Mouse (Mus musculus) embryonic fibroblast, embryonic 13.5 days (primary cell): ENCODE results near the gene Hip1r. TPM values are rescaled to one million over a fixed set of nuclear protein-coding genes. Genes with fewer than 3 reads are reported as not detected.

Experiments used
- H3K27ac ChIP-seq: 2 replicates; pipeline ENCODE4 v1.5.1; 2012; ENCODE audit warnings: low read length, control low read depth, inconsistent platforms; ENCODE audit not compliant: insufficient read depth
- H3K4me1 ChIP-seq: 2 replicates; pipeline ENCODE4 v1.6.1; 2011; ENCODE audit warnings: low read length; ENCODE audit not compliant: control insufficient read depth, insufficient read depth
- H3K4me3 ChIP-seq: 2 replicates; pipeline ENCODE4 v1.5.1; 2011; ENCODE audit warnings: mild to moderate bottlenecking, control low read depth, low read length; ENCODE audit not compliant: insufficient read depth
- CTCF ChIP-seq: IDR thresholded peaks from 2 replicates; pipeline ENCODE4 v1.5.1; 2011; ENCODE audit warnings: mild to moderate bottlenecking, control low read depth, low read length, moderate library complexity, borderline replicate concordance; ENCODE audit not compliant: insufficient read depth
- POLR2A ChIP-seq: IDR thresholded peaks from 2 replicates; pipeline ENCODE4 v1.6.1; 2011; ENCODE audit warnings: low read depth, mild to moderate bottlenecking, control low read depth, low read length, moderate library complexity
- polyA plus RNA-seq: library from polyadenylated mRNA; stranded (reverse); fragments of >200 nt; gene quantifications from 2 replicates; pipeline ENCODE4 v1.2.4, GENCODE M21; 2011; ENCODE audit warnings: low read depth; ENCODE audit not compliant: missing spikeins, insufficient read length

Hip1r gene
- polyA plus RNA-seq, result 5.9 and 6.2 TPM in 2 replicates

- TF ChIP-seq CTCF (no peak), POLR2A (peak; percentile 72)
- H3K4me1 ChIP-seq, result no peaks in the 10 kb centered on the region
- peak within 1 kb of the TSS; percentile 64 for H3K4me3 ChIP-seq
- H3K27ac ChIP-seq, result no peak within 1 kb of the TSS
Measured at GRCm38 (mm10) chr5:123973299-123974178, at the start of gene Hip1r. Gene Hip1r (plus strand): TSS chr5:123973628.

GRCm38 (mm10) chr5:123927118-123927517, 46.3 kb upstream of the Hip1r start, which contains the start of gene Gm43518:
Gene Gm43518 (plus strand): TSS chr5:123927418.
- TF ChIP-seq POLR2A, result no peak
- no peak within 1 kb of the TSS for H3K27ac ChIP-seq
- H3K4me1 ChIP-seq, result no peaks in the 10 kb centered on the region
- H3K4me3 ChIP-seq, result no peak within 1 kb of the TSS

DNA sequence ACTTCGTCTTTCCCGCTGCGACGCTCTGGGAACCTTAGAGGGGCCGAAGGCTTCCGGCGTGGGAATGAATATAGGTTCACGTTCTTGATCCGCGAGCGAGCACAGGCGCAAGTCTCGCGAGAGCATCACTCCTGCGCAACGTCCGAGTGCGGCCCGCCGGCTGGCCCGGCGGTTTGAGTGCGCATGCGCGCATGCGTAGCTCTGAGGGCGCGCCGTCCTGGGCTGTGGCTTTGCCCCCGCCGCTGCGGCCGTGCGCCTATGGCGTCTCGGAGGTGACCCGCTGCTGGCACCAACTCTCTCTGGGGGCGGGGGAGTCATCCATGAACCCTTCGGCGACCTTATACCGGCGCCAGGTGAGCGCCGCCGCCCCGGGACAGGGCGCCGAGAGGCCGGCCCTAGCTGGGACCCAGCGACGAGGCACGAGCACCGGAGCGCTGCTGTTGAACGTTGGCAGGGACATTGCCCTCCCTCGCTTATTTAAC, 42.9 kb upstream of the Hip1r start, which contains the start of gene Ccdc62:
Ccdc62 (plus strand) TSS at position 172 of the 482 bp plus-strand sequence.
- TF ChIP-seq CTCF (no peak), POLR2A (peak; percentile 95)
- peak within 1 kb of the TSS; percentile 57 for H3K27ac ChIP-seq
- H3K4me1 ChIP-seq, result no peaks in the 10 kb centered on the region

DNA sequence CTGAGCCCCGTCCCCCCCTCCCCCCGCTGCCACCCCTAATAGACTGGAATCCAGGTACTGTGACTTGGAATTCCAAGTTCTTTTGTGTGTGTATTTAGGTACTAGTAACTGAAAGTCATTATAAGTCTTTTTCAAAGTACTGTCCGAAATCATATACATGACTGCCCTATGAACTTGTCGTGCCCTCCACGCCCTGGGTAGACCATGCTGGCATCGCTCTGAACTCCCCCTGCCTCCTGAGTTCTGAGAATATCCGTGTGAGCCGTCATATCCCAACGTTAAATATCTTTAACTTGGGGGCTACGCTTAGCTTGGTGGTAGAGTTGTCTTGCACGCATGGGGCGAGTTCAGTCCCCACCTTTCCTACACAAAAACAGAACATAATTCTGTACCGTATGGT, 42.3 kb upstream of the Hip1r start:
- no peaks in the 10 kb centered on the region for H3K4me1 ChIP-seq
- no peak overlapping the region for H3K27ac ChIP-seq
- H3K4me3 ChIP-seq, result peak overlapping the region; percentile 72
- TF ChIP-seq CTCF (no peak), POLR2A (peak; percentile 32; the same call in 1 of the 2 replicates)

More for the DNA sequence above, 42.9 kb upstream of the Hip1r start, which contains the start of gene Ccdc62:
- H3K4me3 ChIP-seq, result peak within 1 kb of the TSS; percentile 72

DNA sequence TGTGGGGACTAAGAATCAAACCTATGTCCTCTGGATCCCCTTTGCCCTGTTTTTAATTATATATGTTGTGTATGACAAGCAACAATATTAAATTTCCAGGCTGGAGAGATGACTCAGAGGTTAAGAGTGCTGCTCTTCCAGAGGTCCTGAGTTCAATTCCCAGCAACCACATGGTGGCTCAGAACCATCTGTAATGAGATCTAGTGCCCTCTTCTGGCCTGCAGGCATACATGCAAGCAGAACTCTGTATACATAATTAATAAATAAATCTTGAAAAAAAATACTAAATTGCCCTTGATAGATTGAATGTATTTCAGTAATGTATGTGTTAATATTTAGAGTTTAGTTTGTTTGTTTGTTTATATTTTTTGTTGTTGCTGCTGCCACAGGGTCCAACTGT, 40.5 kb upstream of the Hip1r start:
- TF ChIP-seq POLR2A (no peak), CTCF (no peak)
- no peak overlapping the region for H3K27ac ChIP-seq
- H3K4me1 ChIP-seq, result no peaks in the 10 kb centered on the region
- H3K4me3 ChIP-seq, result no peak overlapping the region

DNA sequence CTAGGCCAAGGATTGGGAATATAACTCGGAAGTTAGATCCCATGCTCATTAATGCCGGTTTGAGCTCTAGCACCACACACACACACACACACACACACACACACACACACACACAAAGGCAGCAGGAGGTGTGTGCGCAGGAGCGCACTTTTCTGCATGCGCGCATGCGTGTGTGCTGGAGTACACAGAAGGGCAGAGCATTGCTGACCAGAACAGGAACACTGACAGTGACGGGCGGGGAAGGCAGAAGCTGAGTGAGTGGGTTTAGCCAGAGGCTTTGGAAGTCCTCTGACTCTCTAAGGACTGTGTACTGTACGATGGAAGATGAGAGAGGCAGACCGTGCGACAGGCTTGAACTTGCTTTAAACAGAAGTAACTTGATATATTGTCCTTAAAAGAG, 39.9 kb upstream of the Hip1r start:
- H3K27ac ChIP-seq, result no peak overlapping the region
- TF ChIP-seq CTCF (no peak), POLR2A (no peak)
- H3K4me3 ChIP-seq, result no peak overlapping the region
- H3K4me1 ChIP-seq, result no peaks in the 10 kb centered on the region

DNA sequence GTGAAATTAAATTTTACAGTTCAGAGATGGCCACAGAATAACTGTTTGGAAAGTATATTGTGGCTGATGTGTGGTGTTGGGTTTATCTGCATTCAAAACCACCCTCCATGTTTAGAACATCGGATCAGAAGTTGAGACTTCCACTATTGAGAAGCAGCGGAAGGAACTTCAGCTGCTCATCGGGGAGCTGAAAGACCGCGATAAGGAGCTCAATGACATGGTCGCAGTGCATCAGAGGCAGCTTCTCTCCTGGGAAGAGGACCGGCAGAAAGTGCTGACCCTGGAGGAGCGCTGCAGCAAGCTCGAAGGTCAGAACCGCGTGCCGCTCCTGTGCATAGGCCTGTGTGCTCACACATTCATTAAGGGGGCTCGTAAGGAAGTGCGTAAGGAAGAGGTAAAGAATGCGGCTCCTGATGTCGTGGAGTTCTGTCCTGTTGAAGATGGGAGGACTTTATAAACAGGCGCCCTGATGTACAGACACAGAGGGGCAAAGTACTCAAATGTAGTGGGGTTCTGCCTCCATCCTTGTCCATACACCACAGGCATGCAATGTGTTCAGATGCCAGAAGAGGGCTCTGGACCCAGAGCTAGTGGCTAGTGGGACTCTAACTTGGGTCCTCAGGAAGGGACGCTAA, 39.4 kb upstream of the Hip1r start:
- TF ChIP-seq POLR2A (no peak), CTCF (peak; percentile 9; the same call in 1 of the 2 replicates)
- Histone ChIP-seq H3K4me1 (no peaks in the 10 kb centered on the region), H3K27ac (no peak overlapping the region), H3K4me3 (no peak overlapping the region)

GRCm38 (mm10) chr5:123935931-123936330, 37.5 kb upstream of the Hip1r start:
- H3K4me3 ChIP-seq, result no peak overlapping the region
- H3K27ac ChIP-seq, result no peak overlapping the region
- no peaks in the 10 kb centered on the region for H3K4me1 ChIP-seq
- no peak for TF ChIP-seq CTCF
- TF ChIP-seq POLR2A, result no peak

- H3K4me1 ChIP-seq, result no peaks in the 10 kb centered on the region
- no peak overlapping the region for H3K4me3 ChIP-seq
- H3K27ac ChIP-seq, result no peak overlapping the region
- TF ChIP-seq POLR2A (no peak), CTCF (no peak)
Measured at GRCm38 (mm10) chr5:123938479-123938878, 34.9 kb upstream of the Hip1r start.

GRCm38 (mm10) chr5:123946546-123946945, 26.9 kb upstream of the Hip1r start:
- H3K4me3 ChIP-seq, result no peak overlapping the region
- TF ChIP-seq POLR2A (no peak), CTCF (no peak)

More at GRCm38 (mm10) chr5:123946546-123946945, 26.9 kb upstream of the Hip1r start:
- Histone ChIP-seq H3K4me1 (no peaks in the 10 kb centered on the region), H3K27ac (no peak overlapping the region)
